Mouse (Mus musculus) bone marrow macrophage, adult 2 months (primary cell): ENCODE data around the gene Dcbld2.

Experiments used
- CTCF ChIP-seq: IDR thresholded peaks from 2 replicates; pipeline ENCODE4 v1.5.1; 2012; ENCODE audit warnings: low read depth, mild to moderate bottlenecking, low read length, moderate library complexity
- POLR2A ChIP-seq: IDR thresholded peaks from 2 replicates; pipeline ENCODE4 v1.6.1; 2012; ENCODE audit warnings: mild to moderate bottlenecking, low read depth, low read length, borderline replicate concordance

DNA sequence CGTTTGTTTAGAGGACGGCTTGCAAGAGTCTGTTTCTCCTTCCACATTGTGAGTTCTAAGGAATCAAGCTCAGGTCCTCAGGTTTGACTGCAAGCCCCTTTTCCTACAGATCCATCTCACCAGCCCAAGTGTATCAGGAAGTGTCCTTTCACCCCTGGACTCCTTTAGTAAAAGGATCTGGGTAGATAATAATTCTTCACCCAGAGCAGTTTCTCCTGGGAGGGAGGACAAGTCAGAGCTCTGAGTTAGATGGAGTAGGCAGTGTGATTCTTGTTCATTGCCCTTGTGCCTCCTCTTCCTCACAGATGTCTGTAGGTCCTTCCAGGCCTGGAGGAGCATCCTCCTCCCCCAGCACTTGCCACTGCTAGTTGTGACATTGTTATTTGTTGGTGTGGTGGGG, 54.3 kb downstream of the Dcbld2 start:
- TF ChIP-seq CTCF (no peak), POLR2A (no peak)
